Mouse (Mus musculus) Muller cell, postnatal 12 days (primary cell): ENCODE results near the gene Pmm1.
"Not testable (repeated sequence)": the region's sequence is repeated elsewhere in the genome, so short reads cannot be mapped to it uniquely, and the experiment has no call there.

Source experiments
- DNase-seq: peaks from one replicate; pipeline ENCODE4 v3.0.0-alpha.2; 2015; ENCODE audit errors: inconsistent ontology term

The Pmm1 gene

DNA sequence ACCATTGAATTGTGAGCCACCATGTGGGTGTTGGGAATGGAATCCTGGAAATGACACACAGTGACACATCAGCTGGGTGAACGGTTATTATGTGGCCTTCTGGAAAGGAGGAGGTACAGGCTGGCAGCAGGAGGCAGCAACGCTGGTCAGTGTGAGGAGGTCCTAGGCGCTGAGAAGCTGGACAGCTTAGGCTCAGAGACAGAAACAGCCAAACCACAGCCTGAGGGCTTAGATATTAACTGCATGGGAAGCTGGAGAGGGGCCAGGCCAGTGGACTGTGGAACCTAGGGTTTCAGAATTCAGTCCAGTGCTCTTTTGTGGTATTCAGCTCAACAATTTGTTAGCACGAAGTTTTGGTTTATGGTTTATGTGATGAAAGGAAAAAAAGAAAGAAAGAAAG lies 33.0 kb downstream of the Pmm1 start:
- peak; percentile 91 for DNase-seq

GRCm38 (mm10) chr15:81926446-81926822 lies 34.3 kb downstream of the Pmm1 start:
- no peak for DNase-seq

DNA sequence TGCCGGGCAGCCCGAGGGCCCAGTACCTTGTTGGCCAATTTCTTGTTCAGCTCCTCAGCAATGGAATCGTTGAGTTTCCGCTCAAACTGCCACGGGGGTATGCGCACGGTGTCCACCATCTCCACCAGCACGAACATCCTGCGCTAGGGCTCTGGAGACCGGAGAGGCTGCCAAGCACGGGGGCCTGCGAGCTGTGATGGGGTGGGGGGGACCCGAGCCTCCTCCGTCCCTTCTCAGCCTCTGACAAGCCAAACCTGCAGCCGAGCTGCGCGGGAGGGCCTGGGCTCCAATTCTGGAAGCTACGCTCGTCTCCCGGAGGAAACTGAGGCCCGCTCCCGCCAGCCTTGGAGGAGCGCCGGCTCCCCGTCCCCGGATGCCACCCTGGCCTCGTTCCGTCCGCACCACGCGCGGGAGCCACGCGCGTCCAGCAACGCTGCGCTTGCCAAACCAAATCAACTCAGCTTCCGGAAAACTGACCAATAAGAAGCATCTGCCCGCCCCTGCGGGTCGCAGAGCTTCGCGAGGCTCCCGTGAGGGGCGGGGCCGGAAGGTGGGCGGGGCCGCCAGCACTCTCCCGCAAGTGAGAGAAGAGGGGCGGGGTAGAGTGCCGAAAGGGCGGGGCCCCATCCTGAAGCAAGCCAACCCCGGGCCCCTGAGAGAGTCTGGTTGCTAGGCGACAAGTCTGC lies 34.8 kb downstream of the Pmm1 start, which contains the start of gene Polr3h:
Polr3h (minus strand) TSS at position 481 of the 686 bp plus-strand sequence.
- peak; percentile 99 for DNase-seq

DNA sequence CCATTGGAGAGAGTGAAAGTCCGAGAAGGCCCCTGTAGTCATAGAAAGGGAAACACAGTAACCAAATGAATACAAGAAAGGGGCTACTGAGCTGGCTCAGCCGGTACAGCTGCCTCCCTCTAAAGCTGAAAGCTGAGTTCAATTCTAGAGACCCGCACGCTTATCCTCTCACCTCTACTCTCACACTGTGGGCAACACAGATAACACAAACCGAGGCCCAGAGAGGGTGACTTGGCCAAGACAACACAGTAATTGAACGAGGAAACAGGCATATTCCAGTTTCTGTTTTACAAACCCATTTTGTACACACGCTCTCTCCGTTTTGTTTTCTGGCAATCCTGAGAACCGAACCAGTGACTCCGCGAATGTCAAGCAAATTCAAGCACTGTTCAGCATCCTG lies 35.8 kb downstream of the Pmm1 start:
- no peak for DNase-seq

- DNase-seq = peak; percentile 78
Observed at GRCm38 (mm10) chr15:81921255-81921654, 39.5 kb downstream of the Pmm1 start.

GRCm38 (mm10) chr15:81920546-81921217 lies 40.0 kb downstream of the Pmm1 start:
- peak; percentile 34 for DNase-seq

DNA sequence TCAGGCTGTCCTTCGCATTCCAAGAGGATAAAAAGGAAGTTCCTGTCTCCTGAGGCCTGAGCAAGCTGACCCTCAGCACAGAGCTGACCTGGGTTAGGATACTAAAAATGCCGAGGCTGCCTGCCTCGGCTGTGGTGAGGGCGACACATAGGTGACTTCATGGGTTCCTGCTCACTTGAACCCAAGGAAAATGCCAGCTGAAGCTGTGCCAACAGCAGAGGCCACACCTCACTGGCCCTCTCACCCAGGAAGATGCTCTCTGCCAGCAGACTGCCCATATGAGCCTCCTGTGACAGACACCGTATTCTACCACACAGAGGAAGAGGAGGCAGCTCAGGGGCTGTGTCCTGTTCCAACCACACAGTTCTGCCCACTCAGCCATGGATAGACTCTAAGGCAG lies 41.7 kb downstream of the Pmm1 start:
- DNase-seq = no peak

- peak; percentile 46 for DNase-seq
Observed at GRCm38 (mm10) chr15:81917621-81918463, 42.9 kb downstream of the Pmm1 start.

DNA sequence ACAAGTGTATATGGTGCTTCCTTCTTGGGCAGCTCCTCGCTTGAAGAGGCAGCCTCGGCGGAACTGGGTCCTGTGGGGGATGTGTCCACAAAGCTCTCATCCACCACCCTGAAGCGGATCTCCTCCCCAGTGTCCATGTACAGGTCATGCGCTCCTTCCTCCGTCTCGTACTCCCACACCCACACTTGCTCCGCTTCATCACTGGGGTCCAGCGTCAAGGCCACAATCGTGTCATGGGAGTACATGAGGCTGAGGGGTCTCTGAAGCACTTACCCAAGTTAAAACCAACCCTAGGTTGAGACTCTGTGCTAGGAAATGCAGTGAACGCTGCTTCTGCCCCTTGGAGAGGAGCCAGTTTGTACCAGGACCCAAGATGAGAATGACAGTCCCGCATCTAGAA lies 43.5 kb downstream of the Pmm1 start:
- DNase-seq = no peak

GRCm38 (mm10) chr15:81915663-81916062 lies 45.1 kb downstream of the Pmm1 start:
- DNase-seq = no peak

DNA sequence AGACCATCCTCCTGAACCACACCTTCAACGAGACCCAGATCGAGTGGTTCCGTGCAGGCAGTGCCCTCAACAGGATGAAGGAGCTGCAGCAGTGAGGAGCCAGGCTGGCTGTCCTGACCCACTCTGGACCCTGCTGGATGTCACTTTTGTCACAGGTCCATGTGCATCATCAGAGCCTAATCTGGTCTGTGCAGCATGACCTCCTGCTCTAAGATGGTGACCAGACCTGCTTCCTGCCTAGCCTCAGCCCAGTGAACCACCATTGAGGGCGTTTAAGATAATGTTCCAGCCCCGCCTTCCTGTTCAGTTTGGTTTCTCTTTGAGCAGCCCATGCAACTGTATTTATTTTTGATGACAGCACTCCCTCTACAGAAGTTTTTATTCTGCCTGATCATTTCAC lies 46.1 kb downstream of the Pmm1 start:
- DNase-seq = no peak

DNA sequence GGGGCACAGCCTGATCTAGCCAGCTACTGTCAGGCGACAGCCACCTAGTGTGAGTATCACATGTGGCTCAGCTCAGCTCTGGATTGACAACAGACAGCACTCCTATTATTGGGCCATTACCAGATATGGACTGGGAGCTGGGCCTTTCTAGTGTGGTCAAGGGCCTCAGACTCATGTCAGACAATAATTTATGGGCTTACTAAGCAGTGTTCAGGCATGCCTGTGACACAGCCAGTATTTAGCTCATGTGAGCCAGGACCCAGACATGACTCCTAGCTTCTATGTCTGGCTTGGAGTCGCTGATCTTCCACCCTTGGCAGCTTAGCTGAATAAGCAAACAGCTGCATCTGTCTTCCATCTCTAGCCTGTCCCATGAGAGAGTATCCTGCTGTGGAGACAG lies 48.2 kb downstream of the Pmm1 start:
- no peak for DNase-seq

- not testable (repeated sequence) for DNase-seq
Observed at GRCm38 (mm10) chr15:81908767-81909166, 52.0 kb downstream of the Pmm1 start.

GRCm38 (mm10) chr15:81907953-81908352 lies 52.8 kb downstream of the Pmm1 start:
- no peak for DNase-seq

- DNase-seq = peak; percentile 33
Observed at GRCm38 (mm10) chr15:81904939-81905338, 55.8 kb downstream of the Pmm1 start.
